Mouse (Mus musculus): ENCODE data around the gene Olfr328.
"Not testable (repeated sequence)": the region's sequence is repeated elsewhere in the genome, so short reads cannot be mapped to it uniquely, and the experiment has no call there.

GRCm38 (mm10) chr11:58534736-58535135, 20.7 kb downstream of the Olfr328 start, which contains the start of gene Olfr330:
- not testable (repeated sequence) for TF ChIP-seq POLR2A, CTCF (IDR thresholded peaks at IDR 0.05; ENCODE audit: insufficient read depth, low read depth, low read length)
